ENCODE assay signal across 9 mouse cellular contexts in genomic region chr8:92364776-92365240, GRCm38 (mm10). TPM values are rescaled to one million over a fixed set of nuclear protein-coding genes. Genes with fewer than 3 reads are reported as not detected.
A peak's percentile ranks its signal among the peaks of the same experiment; 100 is the strongest.
DNase-seq lines count a peak whose midpoint lies in the region; ATAC-seq and TF ChIP-seq lines count a peak whose summit lies in the region.
"Had no signal": no experiment of that assay in that cellular context is flagged by ENCODE, and none has a peak within 500 bp of the region (broad histone marks: within the 10 kb centered on the region; RNA-seq: fewer than 3 reads in every experiment).

No protein-coding gene starts in this region.

- H3K36me3 ChIP-seq in forebrain, embryonic 10.5 days (replicated peaks), result peaks cover 8% of the 10 kb centered on the region; the same call in 1 of the 2 replicates
- no peaks in the 10 kb centered on the region for H3K36me3 ChIP-seq in forebrain, embryonic 14.5 days (ENCODE audit: control insufficient read depth, insufficient read depth, low read length)
- no peaks in the 10 kb centered on the region for H3K36me3 ChIP-seq in lung, postnatal 0 days (ENCODE audit: insufficient read depth, low read length)
- H3K36me3 ChIP-seq in liver, embryonic 12.5 days, result no peaks in the 10 kb centered on the region

- peaks cover 67% of the 10 kb centered on the region for H3K4me1 ChIP-seq in forebrain, embryonic 10.5 days
- H3K4me1 ChIP-seq in forebrain, embryonic 14.5 days (ENCODE audit: control insufficient read depth, insufficient read depth, low read length), result peaks cover 2% of the 10 kb centered on the region
- no peaks in the 10 kb centered on the region; the same call in 1 of the 2 replicates for H3K4me1 ChIP-seq in lung, postnatal 0 days (ENCODE audit: insufficient read depth, low read depth, low read length)
- peaks cover 10% of the 10 kb centered on the region for H3K4me1 ChIP-seq in liver, embryonic 12.5 days

- peak overlapping the region; percentile 67; the same call in 1 of the 2 replicates for H3K4me3 ChIP-seq in forebrain, embryonic 10.5 days
- no peak overlapping the region for H3K4me3 ChIP-seq in forebrain, embryonic 14.5 days (ENCODE audit: low read depth, low read length)
- H3K4me3 ChIP-seq in lung, postnatal 0 days (ENCODE audit: low read depth, low read length), result peak overlapping the region; percentile 33
- H3K4me3 ChIP-seq in liver, embryonic 12.5 days, result no peak overlapping the region

- no peaks in the 10 kb centered on the region for H3K9me3 ChIP-seq in forebrain, embryonic 10.5 days
- H3K9me3 ChIP-seq in forebrain, embryonic 14.5 days (replicated peaks; ENCODE audit: control insufficient read depth, low read length), result no peaks in the 10 kb centered on the region
- no peaks in the 10 kb centered on the region for H3K9me3 ChIP-seq in lung, postnatal 0 days (ENCODE audit: low read length)
- no peaks in the 10 kb centered on the region for H3K9me3 ChIP-seq in liver, embryonic 12.5 days (replicated peaks)

- ATAC-seq in forebrain, embryonic 14.5 days, result no peak
- ATAC-seq in lung, postnatal 0 days, result 0 out of 2 replicates have a peak, but pooled peaks have one; percentile 16
- no peak for ATAC-seq in inflammation-experienced regulatory T-cells, adult 6 months
- ATAC-seq in liver, embryonic 12.5 days, result no peak

- 12% methylated on average over 20 of the region's 20 CpGs for WGBS in forebrain, embryonic 10.5 days
- WGBS in forebrain, embryonic 14.5 days, result 10% methylated on average over 20 of the region's 20 CpGs
- WGBS in lung, postnatal 0 days, result 13% methylated on average over 20 of the region's 20 CpGs
- 18% methylated on average over 20 of the region's 20 CpGs for WGBS in liver, embryonic 12.5 days (ENCODE audit: insufficient replicate concordance)

- peak; percentile 39 for DNase-seq in forebrain, embryonic 10.5 days (ENCODE audit: extremely low spot score, low spot score)
- DNase-seq in forebrain, embryonic 14.5 days (ENCODE audit: low spot score), result no peak
- DNase-seq in thymus, postnatal 0 days (ENCODE audit: low spot score), result peak; percentile 10
- no peak for DNase-seq in thymus, postnatal 25 days
- peak; percentile 38 for DNase-seq in lung, postnatal 0 days (ENCODE audit: low spot score)
- DNase-seq in adrenal gland, adult 8-10 months, result no peak
- DNase-seq: right cerebral cortex, adult 18-20 months had no signal

- peaks cover 100% of the 10 kb centered on the region for H3K27me3 ChIP-seq in forebrain, embryonic 10.5 days (ENCODE audit: poor library complexity, severe bottlenecking)
- H3K27me3 ChIP-seq in forebrain, embryonic 14.5 days (replicated peaks; ENCODE audit: control insufficient read depth, insufficient read depth, low read length), result peaks cover 88% of the 10 kb centered on the region
- peaks cover 43% of the 10 kb centered on the region for H3K27me3 ChIP-seq in lung, postnatal 0 days (replicated peaks; ENCODE audit: insufficient read depth, low read length)
- peaks cover 96% of the 10 kb centered on the region for H3K27me3 ChIP-seq in liver, embryonic 12.5 days (replicated peaks)

- no peak overlapping the region for H3K9ac ChIP-seq in forebrain, embryonic 14.5 days (ENCODE audit: low read length)
- no peak overlapping the region for H3K9ac ChIP-seq in lung, postnatal 0 days (replicated peaks; ENCODE audit: low read depth)
- H3K9ac ChIP-seq in liver, embryonic 12.5 days, result no peak overlapping the region

- H3K4me2 ChIP-seq in forebrain, embryonic 14.5 days (ENCODE audit: low read length), result no peak overlapping the region
- H3K4me2 ChIP-seq in lung, postnatal 0 days (replicated peaks; ENCODE audit: low read depth, low read length), result peak overlapping the region; percentile 58
- H3K4me2 ChIP-seq in liver, embryonic 12.5 days, result no peak overlapping the region

- TF ChIP-seq CTCF in lung, postnatal 0 days (IDR thresholded peaks at IDR 0.05), result no peak

- TF ChIP-seq EP300 in lung, postnatal 0 days (IDR thresholded peaks at IDR 0.05), result no peak

- H3K27ac ChIP-seq in forebrain, embryonic 10.5 days, result 0 out of 2 replicates have a peak overlapping the region, but pooled peaks have one; percentile 7
- no peak overlapping the region for H3K27ac ChIP-seq in forebrain, embryonic 14.5 days (ENCODE audit: low read depth, low read length)
- peak overlapping the region; percentile 48 for H3K27ac ChIP-seq in lung, postnatal 0 days (ENCODE audit: low read length)
- no peak overlapping the region for H3K27ac ChIP-seq in liver, embryonic 12.5 days

RNA-seq across cellular contexts. Expression of gene Irx5, which starts 7.4 kb away (rescaled TPM):
- 4.4 and 4.9 TPM in 2 replicates for polyA plus RNA-seq in forebrain, embryonic 10.5 days (2016; fragmentation: Nextera tagmentation; extraction: Ambion mirVana)
- polyA plus RNA-seq in forebrain, embryonic 14.5 days (2014; fragmentation: Nextera tagmentation; extraction: Ambion mirVana), result 1.3 and 2.0 TPM in 2 replicates
- 0.12 TPM in 1 of 2 replicates, not detected in the other for polyA plus RNA-seq in thymus, postnatal 0 days (2015; fragmentation: Nextera tagmentation; extraction: Ambion mirVana)
- polyA plus RNA-seq in lung, postnatal 0 days (2015; fragmentation: Nextera tagmentation; extraction: Ambion mirVana), result 19.3 and 21.1 TPM in 2 replicates
- not detected for polyA plus RNA-seq in inflammation-experienced regulatory T-cells, adult 6 months (2017; shearing (Covaris generic))
- polyA plus RNA-seq in liver, embryonic 12.5 days (2016; fragmentation: Nextera tagmentation; extraction: Ambion mirVana), result 0.32 and 0.38 TPM in 2 replicates
- total RNA-seq in adrenal gland, adult 8-10 months (2022), result 1 to 10 TPM; 2.0 to 2.4 (median 2.3) TPM

Comparison
In these comparisons a context has a peak if more than half of its experiments do, and no peak if none do; other contexts are left out.
1. DNase-seq: peak in forebrain, embryonic 10.5 days (single experiment), thymus, postnatal 0 days (single experiment) and lung, postnatal 0 days (single experiment); none in forebrain, embryonic 14.5 days (single experiment), thymus, postnatal 25 days (single experiment) and adrenal gland, adult 8-10 months (single experiment).
2. H3K27ac ChIP-seq: peak in forebrain, embryonic 10.5 days (single experiment) and lung, postnatal 0 days (single experiment); none in forebrain, embryonic 14.5 days (single experiment) and liver, embryonic 12.5 days (single experiment).
3. H3K4me3 ChIP-seq: peak in forebrain, embryonic 10.5 days (single experiment) and lung, postnatal 0 days (single experiment); none in forebrain, embryonic 14.5 days (single experiment) and liver, embryonic 12.5 days (single experiment).